Mouse (Mus musculus) duodenum, adult 2 months (tissue): ENCODE results near the gene Yipf7. TPM values are rescaled to one million over a fixed set of nuclear protein-coding genes. Genes with fewer than 3 reads are reported as not detected.

Source experiments
- polyA plus RNA-seq: library from polyadenylated mRNA; depleted of rRNA; stranded (reverse); fragments of >200 nt; gene quantifications from 2 replicates; pipeline ENCODE4 v1.2.3, GENCODE M21; 2012; ENCODE audit warnings: low replicate concordance; rRNA removed

Yipf7 gene
- polyA plus RNA-seq, result not detected in 2 replicates

GRCm38 (mm10) chr5:69542489-69542888 is at the start of gene Yipf7:
Gene Yipf7, minus strand, starts transcription at chr5:69542648.

GRCm38 (mm10) chr5:69591640-69592461 is 49.4 kb upstream of the Yipf7 start, which contains the start of gene Gnpda2:
Gene Gnpda2, minus strand, starts transcription at chr5:69592340.

GRCm38 (mm10) chr5:69556628-69557403 is 14.4 kb upstream of the Yipf7 start, which contains the start of gene Guf1:
Gene Guf1, plus strand, starts transcription at chr5:69556923.

Other genes with a start within 250 kb of the Yipf7 start
- 0.27 TPM in 1 of 2 replicates, not detected in the other for gene Kctd8, start 201.0 kb downstream of the Yipf7 start, polyA plus RNA-seq
- gene Guf1, start 14.3 kb upstream of the Yipf7 start, polyA plus RNA-seq, result 2.5 and 11.2 TPM in 2 replicates
- gene Gnpda2, start 49.7 kb upstream of the Yipf7 start, polyA plus RNA-seq, result 2.4 and 5.0 TPM in 2 replicates